Mouse (Mus musculus): ENCODE results near the gene Usp8.

The Usp8 gene

GRCm38 (mm10) chr2:126740314-126740713 lies 33.2 kb downstream of the Usp8 start:
- no peak for DNase-seq (ENCODE audit: low read depth, low spot score)

- DNase-seq (ENCODE audit: low read depth, low spot score), result no peak
These were observed 36.3 kb downstream of the Usp8 start for GRCm38 (mm10) chr2:126743389-126743788.

GRCm38 (mm10) chr2:126755664-126756063 lies 48.5 kb downstream of the Usp8 start:
- no peak for DNase-seq (ENCODE audit: low read depth, low spot score)

- DNase-seq (ENCODE audit: low read depth, low spot score), result no peak
These were observed 52.2 kb downstream of the Usp8 start for GRCm38 (mm10) chr2:126759351-126759750.

- DNase-seq (ENCODE audit: low read depth, low spot score), result no peak
These were observed 58.9 kb downstream of the Usp8 start for GRCm38 (mm10) chr2:126765867-126766582.

GRCm38 (mm10) chr2:126767599-126767998 lies 60.5 kb downstream of the Usp8 start:
- DNase-seq (ENCODE audit: low read depth, low spot score), result no peak

- no peak for DNase-seq (ENCODE audit: low read depth, low spot score)
These were observed 61.1 kb downstream of the Usp8 start for GRCm38 (mm10) chr2:126768194-126768593.

GRCm38 (mm10) chr2:126769431-126770181 lies 62.5 kb downstream of the Usp8 start:
- no peak for DNase-seq (ENCODE audit: low read depth, low spot score)

- DNase-seq (ENCODE audit: low read depth, low spot score), result no peak
These were observed 65.1 kb downstream of the Usp8 start for GRCm38 (mm10) chr2:126772217-126772616.

GRCm38 (mm10) chr2:126775951-126776350 lies 68.8 kb downstream of the Usp8 start:
- no peak for DNase-seq (ENCODE audit: low read depth, low spot score)

GRCm38 (mm10) chr2:126776416-126776815 lies 69.3 kb downstream of the Usp8 start:
- no peak for DNase-seq (ENCODE audit: low read depth, low spot score)

- DNase-seq (ENCODE audit: low read depth, low spot score), result no peak
These were observed 71.7 kb downstream of the Usp8 start for GRCm38 (mm10) chr2:126778806-126779205.

GRCm38 (mm10) chr2:126780286-126780685 lies 73.2 kb downstream of the Usp8 start:
- no peak for DNase-seq (ENCODE audit: low read depth, low spot score)

- DNase-seq (ENCODE audit: low read depth, low spot score), result no peak
These were observed 74.3 kb downstream of the Usp8 start for GRCm38 (mm10) chr2:126781478-126781877.

- no peak for DNase-seq (ENCODE audit: low read depth, low spot score)
These were observed 75.3 kb downstream of the Usp8 start for GRCm38 (mm10) chr2:126782433-126782832.

GRCm38 (mm10) chr2:126783370-126783769 lies 76.2 kb downstream of the Usp8 start, which contains the start of gene Usp50:
Gene Usp50 (minus strand): TSS chr2:126783470.
- no peak for DNase-seq (ENCODE audit: low read depth, low spot score)

- DNase-seq (ENCODE audit: low read depth, low spot score), result no peak
These were observed 80.7 kb downstream of the Usp8 start for GRCm38 (mm10) chr2:126787721-126788342.

- DNase-seq (ENCODE audit: low read depth, low spot score), result no peak
These were observed 85.5 kb downstream of the Usp8 start for GRCm38 (mm10) chr2:126792611-126793010.

- DNase-seq (ENCODE audit: low read depth, low spot score), result no peak
These were observed 88.6 kb downstream of the Usp8 start for GRCm38 (mm10) chr2:126795708-126796107.

- no peak for DNase-seq (ENCODE audit: low read depth, low spot score)
These were observed 91.3 kb downstream of the Usp8 start for GRCm38 (mm10) chr2:126798455-126798854.

- DNase-seq (ENCODE audit: low read depth, low spot score), result no peak
These were observed 94.9 kb downstream of the Usp8 start for GRCm38 (mm10) chr2:126801980-126802379.
